Mouse (Mus musculus): ENCODE data around the gene Arid4a.

GRCm38 (mm10) chr12:70967581-70967980 lies 48.2 kb upstream of the Arid4a start:
- no peak for TF ChIP-seq POLR2A (IDR thresholded peaks at IDR 0.05; ENCODE audit: insufficient read depth, low read depth, low read length)
- TF ChIP-seq CTCF (IDR thresholded peaks at IDR 0.05; ENCODE audit: insufficient read depth, low read depth, low read length) = no peak
